Mouse (Mus musculus) frontal cortex, adult 2 months (tissue): Measurements from ENCODE around the gene Rab40c. TPM values are rescaled to one million over a fixed set of nuclear protein-coding genes. Genes with fewer than 3 reads are reported as not detected.
"Not testable (repeated sequence)": the region's sequence is repeated elsewhere in the genome, so short reads cannot be mapped to it uniquely, and the experiment has no call there.

Experiments used
- DNase-seq, 2 experiments: peaks; one replicate each; pipeline ENCODE4 v3.0.0; 2022; ENCODE audit warnings: low spot score in 1 of 2; ENCODE audit errors: extremely low spot score in 1 of 2
- polyA plus RNA-seq: library from polyadenylated mRNA; depleted of rRNA; stranded (reverse); fragments of >200 nt; gene quantifications from 2 replicates; pipeline ENCODE4 v1.2.3, GENCODE M21; 2012

Rab40c gene
- polyA plus RNA-seq, 1 experiment: 63.6 TPM

- no peak for DNase-seq
These were observed 42.5 kb downstream of the Rab40c start for GRCm38 (mm10) chr17:25877025-25877424.

- DNase-seq: no peak
These were observed 43.1 kb downstream of the Rab40c start for GRCm38 (mm10) chr17:25876347-25876915.

GRCm38 (mm10) chr17:25875171-25876136, 44.1 kb downstream of the Rab40c start:
- peak; percentile 80 to 90 for DNase-seq

GRCm38 (mm10) chr17:25874721-25875170, 44.8 kb downstream of the Rab40c start, which contains the start of gene Mettl26:
Gene Mettl26, plus strand, starts transcription at chr17:25875074.
- DNase-seq: peak; percentile 93 to 100

- no peak for DNase-seq
These were observed 45.3 kb downstream of the Rab40c start for GRCm38 (mm10) chr17:25874148-25874720.

- no peak for DNase-seq
These were observed 46.0 kb downstream of the Rab40c start for GRCm38 (mm10) chr17:25873405-25874147.

GRCm38 (mm10) chr17:25872676-25873075, 46.9 kb downstream of the Rab40c start:
- no peak for DNase-seq

- not testable (repeated sequence) for DNase-seq
These were observed 48.0 kb downstream of the Rab40c start for GRCm38 (mm10) chr17:25871566-25871965.

GRCm38 (mm10) chr17:25869954-25870353, 49.6 kb downstream of the Rab40c start:
- DNase-seq: no peak

GRCm38 (mm10) chr17:25869498-25869897, 50.0 kb downstream of the Rab40c start:
- DNase-seq: no peak

- peak in 1 of 2 experiments; percentile 83 for DNase-seq
These were observed 50.8 kb downstream of the Rab40c start, which contains the start of gene Mcrip2 for GRCm38 (mm10) chr17:25868601-25869191. Gene Mcrip2, minus strand, starts transcription at chr17:25868764.

- DNase-seq: no peak
These were observed 51.5 kb downstream of the Rab40c start for GRCm38 (mm10) chr17:25867836-25868600.

- no peak for DNase-seq
These were observed 52.1 kb downstream of the Rab40c start for GRCm38 (mm10) chr17:25867509-25867835.

- DNase-seq: no peak
These were observed 53.4 kb downstream of the Rab40c start for GRCm38 (mm10) chr17:25866172-25866571.

GRCm38 (mm10) chr17:25865288-25865687, 54.2 kb downstream of the Rab40c start:
- no peak for DNase-seq

GRCm38 (mm10) chr17:25864311-25864710, 55.2 kb downstream of the Rab40c start:
- no peak for DNase-seq

GRCm38 (mm10) chr17:25863681-25864080, 55.8 kb downstream of the Rab40c start:
- no peak for DNase-seq

- no peak for DNase-seq
These were observed 57.6 kb downstream of the Rab40c start for GRCm38 (mm10) chr17:25861704-25862612.
